Mouse (Mus musculus): ENCODE results near the gene Mlst8.
"Not testable (repeated sequence)": the region's sequence is repeated elsewhere in the genome, so short reads cannot be mapped to it uniquely, and the experiment has no call there.

The Mlst8 gene

DNA sequence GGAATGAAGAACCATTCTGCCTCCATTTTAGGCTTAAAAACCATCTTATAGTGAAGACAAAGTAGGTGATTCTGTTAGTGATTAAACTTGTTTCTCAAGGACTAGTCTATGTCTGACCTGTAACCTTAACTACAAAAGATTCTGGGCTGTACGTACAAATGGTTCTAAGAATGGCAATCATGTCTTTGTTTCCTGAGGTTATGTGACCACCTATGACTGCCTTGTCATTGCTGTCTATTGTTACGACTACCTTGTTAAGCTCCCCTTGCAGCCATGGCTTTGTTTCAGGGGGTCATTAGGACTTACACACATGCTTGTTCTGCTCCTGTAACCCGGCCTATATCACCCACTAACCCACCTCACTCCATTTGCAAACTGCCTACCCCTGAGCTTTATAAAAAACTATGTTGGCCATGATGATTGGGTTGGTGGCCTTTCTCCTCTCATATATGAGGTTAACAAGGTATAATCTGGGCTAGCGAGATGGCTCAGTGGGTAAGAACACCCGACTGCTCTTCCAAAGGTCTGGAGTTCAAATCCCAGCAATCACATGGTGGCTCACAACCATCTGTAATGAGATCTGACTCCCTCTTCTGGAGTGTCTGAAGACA is 10.1 kb downstream of the Mlst8 start:
- no peak for DNase-seq

DNA sequence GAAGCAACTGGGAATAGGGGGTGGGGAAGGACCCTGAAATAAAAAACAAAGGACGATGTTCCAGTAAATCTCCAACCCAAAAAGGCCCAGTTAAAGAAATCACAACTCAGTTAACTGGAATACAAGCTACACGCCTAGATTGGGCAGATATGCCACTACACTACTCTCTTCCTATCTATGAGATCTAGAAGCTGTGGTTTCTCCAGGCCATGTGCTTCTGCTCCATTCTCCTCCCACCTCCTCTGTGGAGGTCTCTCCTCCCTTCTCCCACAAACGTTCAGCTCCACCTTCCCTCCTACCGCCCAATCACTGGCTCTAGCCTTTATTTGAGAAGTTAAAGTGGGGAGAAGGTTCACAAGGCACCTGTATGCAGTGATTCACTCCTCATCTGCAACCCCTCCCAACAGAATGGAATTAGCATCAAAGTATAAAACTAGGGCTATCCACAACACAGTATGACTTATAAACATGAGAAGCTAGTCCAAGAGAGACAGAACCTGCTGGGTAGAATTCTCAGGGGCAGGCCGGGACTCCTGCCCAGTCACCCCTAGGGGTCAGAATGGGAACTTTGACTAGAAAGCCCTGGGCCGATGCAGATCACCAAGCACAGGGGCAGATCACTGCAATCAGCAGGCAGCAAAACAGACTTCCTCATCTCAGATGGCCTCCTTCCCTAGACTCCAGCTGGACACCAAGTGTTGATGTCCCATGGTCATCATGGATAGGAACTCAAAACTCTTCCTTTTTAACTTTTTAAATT is 15.3 kb downstream of the Mlst8 start:
- DNase-seq = no peak

DNA sequence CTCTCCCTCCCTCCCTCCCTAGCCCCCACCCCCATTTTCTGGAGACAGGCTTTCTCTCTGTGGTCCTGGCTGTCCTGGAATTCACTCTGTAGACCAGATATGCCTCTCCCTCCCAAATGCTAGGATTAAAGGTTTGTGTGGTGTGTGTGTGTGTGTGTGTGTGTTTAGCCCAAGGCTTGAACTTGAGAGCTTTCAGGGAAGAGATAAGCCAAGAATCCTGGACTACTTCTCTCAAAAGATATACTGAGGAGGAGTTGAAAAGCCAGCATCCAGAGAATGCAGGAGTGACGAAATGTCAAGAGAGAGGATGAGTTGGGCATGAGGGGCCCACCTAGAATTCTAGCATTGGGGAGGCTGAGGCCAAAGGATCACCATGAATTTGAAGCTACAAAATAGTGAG is 15.9 kb downstream of the Mlst8 start:
- DNase-seq = no peak

- peak; percentile 39 to 47 for DNase-seq
Observed at GRCm38 (mm10) chr17:24461580-24461979, 17.3 kb downstream of the Mlst8 start.

DNA sequence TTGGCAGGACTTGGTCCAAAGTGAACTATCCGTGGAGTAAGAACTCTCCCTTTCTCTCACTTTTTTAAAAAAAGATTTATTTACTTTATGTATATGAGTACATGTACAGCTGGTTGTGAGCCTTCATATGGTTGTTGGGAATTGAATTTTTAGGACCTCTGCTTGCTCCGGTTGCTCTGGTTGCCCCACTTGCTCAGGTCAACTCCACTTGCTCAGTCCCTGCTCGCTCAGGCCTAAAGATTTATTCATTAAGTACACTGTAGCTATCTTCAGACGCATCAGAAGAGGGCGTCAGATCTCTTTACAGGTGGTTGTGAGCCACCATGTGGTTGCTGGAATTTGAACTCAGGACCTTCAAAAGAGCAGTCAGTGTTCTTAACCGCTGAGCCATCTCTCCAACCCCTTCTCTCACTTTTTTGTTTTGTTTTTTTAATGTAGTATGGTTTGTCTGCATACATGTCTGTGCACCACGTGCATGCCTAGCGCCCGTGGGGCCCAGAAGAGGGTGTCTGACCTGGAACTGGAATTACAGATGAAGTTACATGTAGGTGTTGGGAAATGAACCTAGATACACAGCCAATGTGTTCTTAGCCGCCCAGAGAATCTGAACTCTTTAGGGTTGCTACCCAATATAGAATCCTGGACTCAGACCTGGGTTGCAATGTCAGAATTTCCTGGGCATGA is 23.2 kb downstream of the Mlst8 start:
- not testable (repeated sequence) for DNase-seq

- DNase-seq = peak; percentile 97 to 100
Observed at GRCm38 (mm10) chr17:24454756-24455522, 23.9 kb downstream of the Mlst8 start.

- no peak for DNase-seq
Observed at GRCm38 (mm10) chr17:24454218-24454755, 24.6 kb downstream of the Mlst8 start.

- no peak for DNase-seq
Observed at GRCm38 (mm10) chr17:24453372-24453771, 25.5 kb downstream of the Mlst8 start.

DNA sequence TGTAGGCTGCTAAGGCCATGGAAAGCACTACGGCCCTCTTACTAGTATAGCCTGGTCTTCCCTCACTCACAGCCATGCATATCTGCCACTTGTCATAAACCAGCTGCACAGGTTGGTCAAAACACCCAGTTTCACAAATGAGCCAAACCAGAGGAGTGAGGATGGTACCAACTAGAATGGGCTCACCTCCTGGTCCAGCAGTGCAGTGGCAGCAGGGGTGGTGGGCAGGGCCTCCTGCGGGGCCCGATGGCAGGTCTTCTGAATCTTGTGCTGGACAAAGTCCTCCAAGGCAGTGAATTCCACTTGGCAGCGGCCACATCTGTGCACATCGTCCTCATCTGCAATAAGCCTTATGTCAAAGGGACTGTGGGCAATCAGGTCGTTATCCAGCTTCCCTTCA is 27.7 kb downstream of the Mlst8 start:
- no peak for DNase-seq

DNA sequence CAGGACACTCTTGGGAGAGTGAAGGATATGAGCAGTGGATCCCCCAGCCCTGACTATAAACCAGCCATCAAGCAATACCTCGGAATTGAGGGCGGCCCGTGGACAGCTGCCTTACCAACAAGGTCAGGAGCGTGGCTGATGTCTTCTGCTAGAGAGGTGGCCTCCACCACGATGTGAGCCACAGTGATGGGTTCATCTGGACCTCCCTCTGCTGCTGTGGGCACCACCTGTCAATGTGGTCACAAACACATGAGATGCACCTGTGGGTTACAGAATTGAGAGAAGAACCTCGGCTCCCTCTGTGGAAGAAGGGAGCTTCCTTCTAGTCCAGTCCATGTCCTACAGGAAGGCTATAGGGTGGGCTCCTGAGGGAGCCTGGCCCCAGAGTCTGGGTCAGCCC is 29.4 kb downstream of the Mlst8 start:
- no peak for DNase-seq

GRCm38 (mm10) chr17:24446590-24446989 is 32.3 kb downstream of the Mlst8 start:
- no peak for DNase-seq

DNA sequence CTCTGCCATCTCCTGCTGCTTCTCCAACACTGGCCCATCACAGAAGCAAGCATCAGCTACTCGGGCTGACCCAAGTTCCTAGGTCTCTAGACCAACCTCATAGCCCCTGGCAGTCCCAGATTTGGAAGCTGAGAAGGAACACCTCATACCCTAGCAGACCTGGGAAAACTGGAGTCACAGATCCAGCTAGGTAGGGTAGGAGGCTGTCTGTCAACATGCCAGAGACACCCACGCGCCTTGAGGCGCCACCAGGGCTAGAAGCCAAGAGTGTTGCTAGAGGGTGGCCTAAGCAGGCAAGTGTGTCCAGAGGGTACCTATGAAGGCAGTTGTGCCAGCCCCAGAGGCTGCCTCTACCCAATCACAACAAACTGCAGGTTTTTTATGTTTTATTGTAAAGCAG is 35.5 kb downstream of the Mlst8 start:
- peak; percentile 79 to 80 for DNase-seq

- peak; percentile 52 to 54 for DNase-seq
Observed at GRCm38 (mm10) chr17:24442632-24443155, 36.2 kb downstream of the Mlst8 start, which contains the start of gene Dnase1l2. Gene Dnase1l2 (minus strand): TSS chr17:24443105.

DNA sequence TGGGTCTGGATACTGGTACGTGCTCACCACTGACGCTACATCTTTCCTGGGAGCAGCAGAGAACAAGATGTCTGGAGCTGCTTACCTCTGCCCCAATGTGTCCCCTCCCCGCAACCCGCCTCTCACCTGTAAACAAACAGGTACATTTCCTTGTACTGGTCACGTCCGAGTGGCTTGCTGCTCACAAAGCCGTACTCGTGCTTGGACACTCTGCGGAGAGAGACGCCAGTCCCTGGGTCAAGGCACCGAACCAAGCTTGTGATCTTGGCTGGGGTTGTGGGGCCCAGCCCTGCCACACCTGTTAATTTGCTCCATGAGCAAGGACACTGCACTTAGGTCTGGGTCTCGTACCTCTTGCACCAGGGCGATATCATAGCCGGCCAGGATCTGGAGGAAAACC is 36.8 kb downstream of the Mlst8 start:
- no peak for DNase-seq

DNA sequence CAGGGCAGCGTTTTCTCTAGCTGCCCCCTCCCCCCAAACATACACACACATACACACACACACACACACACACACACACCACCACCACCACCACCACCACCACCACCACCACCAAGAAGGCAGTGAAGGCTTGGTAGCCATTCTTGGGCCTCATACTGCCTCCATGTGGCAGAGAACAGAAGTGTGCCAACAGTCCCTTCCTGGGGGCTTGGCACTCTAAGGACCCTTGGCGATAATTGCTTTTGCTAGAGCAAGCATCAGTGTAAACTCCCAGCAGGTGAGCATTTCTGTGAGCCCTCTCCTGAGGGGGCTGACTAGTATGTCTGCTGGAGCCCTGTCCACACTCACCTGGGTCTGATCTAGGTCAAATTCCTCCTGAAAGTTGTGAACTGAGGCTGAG is 37.7 kb downstream of the Mlst8 start:
- no peak for DNase-seq

GRCm38 (mm10) chr17:24440377-24440776 is 38.5 kb downstream of the Mlst8 start:
- no peak for DNase-seq

GRCm38 (mm10) chr17:24437016-24437415 is 41.9 kb downstream of the Mlst8 start:
- DNase-seq = peak; percentile 53 to 66

DNA sequence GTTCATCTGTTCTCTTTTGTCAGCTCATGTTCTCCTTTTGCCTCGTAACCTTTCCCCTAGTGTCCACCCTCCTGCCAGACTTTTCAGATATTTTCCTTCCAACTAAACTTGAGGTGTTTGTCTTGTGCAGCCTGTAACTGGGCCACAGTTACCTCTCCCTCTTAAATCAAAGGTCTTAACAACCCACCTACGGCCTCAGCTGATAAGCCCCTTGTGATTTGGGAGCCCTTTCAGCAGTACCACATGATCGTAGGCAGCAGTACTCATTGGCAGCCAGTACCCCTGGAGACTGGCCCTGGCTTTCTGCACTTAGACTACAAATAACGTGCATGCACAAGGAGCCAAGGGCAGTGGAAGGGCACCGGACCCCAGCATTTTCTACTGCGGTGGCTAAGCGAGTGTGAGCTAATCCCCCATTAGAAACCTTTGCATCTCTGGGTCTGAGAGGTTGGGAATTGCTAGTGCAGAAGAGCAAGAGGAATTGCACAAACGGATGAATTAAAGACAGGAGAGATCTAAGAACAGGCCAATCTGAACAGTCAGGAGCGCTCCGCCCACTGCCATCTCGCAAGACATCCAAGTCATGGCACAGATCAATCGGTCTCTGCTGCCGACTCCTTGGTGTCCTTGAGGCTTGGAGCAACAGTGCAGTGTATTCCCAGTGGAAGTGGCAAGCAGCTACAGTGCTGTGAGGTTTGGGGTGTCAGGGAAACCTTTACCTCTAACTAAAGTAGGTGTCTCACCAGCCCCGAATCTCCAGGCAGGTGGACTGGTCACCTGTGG is 49.5 kb downstream of the Mlst8 start:
- DNase-seq = no peak

GRCm38 (mm10) chr17:24427170-24427557 is 51.7 kb downstream of the Mlst8 start:
- DNase-seq = peak in 1 of 2 experiments; percentile 13

DNA sequence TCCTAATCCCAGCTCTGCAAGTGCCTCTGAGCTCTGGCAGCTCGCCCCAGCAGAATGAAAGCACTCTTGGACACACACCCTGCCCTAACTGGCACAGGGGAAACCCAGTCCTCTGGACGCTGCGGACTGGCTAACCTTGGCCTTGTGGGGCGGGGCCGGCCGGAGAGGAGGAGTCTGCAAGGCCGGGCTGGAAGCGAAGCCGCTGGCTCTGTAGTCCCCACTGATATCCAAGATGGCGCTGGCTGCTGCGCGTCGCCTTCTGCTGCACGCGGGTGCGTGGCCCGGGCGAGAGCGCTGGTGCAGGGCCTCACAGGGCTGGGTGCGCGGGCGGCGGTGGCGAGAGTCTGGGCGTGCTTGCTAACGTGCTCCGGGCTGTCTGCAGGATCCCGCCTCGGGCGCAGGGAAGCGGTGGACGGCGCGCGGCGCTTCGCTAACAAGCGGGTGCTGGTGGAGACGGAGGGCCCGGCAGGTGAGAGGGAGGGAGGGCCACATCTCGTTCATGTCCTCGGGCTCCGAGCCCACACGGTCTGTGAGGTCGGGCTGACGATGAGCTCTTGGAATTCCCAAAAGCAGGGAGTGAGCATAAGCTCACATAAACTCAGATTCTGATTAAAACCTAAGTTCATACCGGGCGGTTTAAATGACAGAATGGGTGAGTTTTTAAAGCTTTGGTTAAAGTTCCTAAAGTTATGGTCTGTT is 52.3 kb downstream of the Mlst8 start, which contains the start of gene Eci1:
Gene Eci1 (plus strand): TSS at position 171 of the 699 bp plus-strand sequence.
- peak; percentile 96 to 99 for DNase-seq

DNA sequence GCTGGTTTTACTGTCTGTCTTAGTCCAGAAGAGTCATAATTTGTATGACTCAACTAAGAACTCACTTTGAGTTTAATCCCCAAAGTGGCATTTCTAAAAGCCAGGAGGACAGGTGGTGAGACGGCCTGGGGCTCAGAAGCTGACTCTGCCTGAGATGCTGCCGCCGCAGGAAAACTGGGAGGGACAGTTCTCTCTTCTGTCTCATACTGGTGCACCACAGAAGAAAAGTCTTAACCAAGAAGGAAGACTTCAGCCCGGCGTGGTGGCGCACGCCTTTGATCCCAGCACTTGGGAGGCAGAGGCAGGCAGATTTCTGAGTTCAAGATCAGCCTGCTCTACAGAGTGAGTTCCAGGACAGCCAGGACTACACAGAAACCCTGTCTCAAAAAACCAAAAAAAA is 53.0 kb downstream of the Mlst8 start:
- DNase-seq = peak in 1 of 2 experiments; percentile 23
